Mouse (Mus musculus) limb, embryonic 12.5 days (tissue): ENCODE data around the gene Tmcc3. TPM values are rescaled to one million over a fixed set of nuclear protein-coding genes. Genes with fewer than 3 reads are reported as not detected.
"Not testable (repeated sequence)": the region's sequence is repeated elsewhere in the genome, so short reads cannot be mapped to it uniquely, and the experiment has no call there.

Experiments used
- ATAC-seq: fragments of 200-750 bp; cut with Nextera tagmentation; 2 replicates; pipeline ENCODE4 v1.8.0; 2017; ENCODE audit warnings: low read depth, moderate TSS enrichment; ENCODE audit not compliant: insufficient number of reproducible peaks, insufficient read depth, low FRiP score, low TSS enrichment
- H3K27ac ChIP-seq: fragments of 300-500 bp; sonication (generic); 2 replicates; pipeline ENCODE4 v1.5.1; 2016; ENCODE audit warnings: mild to moderate bottlenecking, moderate library complexity
- H3K27me3 ChIP-seq: fragments of 300-500 bp; sonication (generic); 2 replicates; pipeline ENCODE4 v1.6.1; 2016; ENCODE audit warnings: mild to moderate bottlenecking, moderate library complexity
- H3K36me3 ChIP-seq: fragments of 300-500 bp; sonication (generic); 2 replicates; pipeline ENCODE4 v1.6.1; 2016; ENCODE audit warnings: mild to moderate bottlenecking, moderate library complexity
- H3K4me1 ChIP-seq: fragments of 300-500 bp; sonication (generic); replicated peaks from 2 replicates; pipeline ENCODE4 v1.6.1; 2016
- H3K4me2 ChIP-seq: fragments of 300-500 bp; sonication (generic); 2 replicates; pipeline ENCODE4 v1.6.1; 2016; ENCODE audit warnings: mild to moderate bottlenecking, moderate library complexity
- H3K4me3 ChIP-seq: fragments of 300-500 bp; sonication (generic); replicated peaks from 2 replicates; pipeline ENCODE4 v1.5.1; 2016; ENCODE audit warnings: mild to moderate bottlenecking
- H3K9ac ChIP-seq: fragments of 300-500 bp; sonication (generic); replicated peaks from 2 replicates; pipeline ENCODE4 v1.6.1; 2016; ENCODE audit warnings: mild to moderate bottlenecking, moderate library complexity
- H3K9me3 ChIP-seq: fragments of 300-500 bp; sonication (generic); 2 replicates; pipeline ENCODE4 v1.6.1; 2016; ENCODE audit warnings: mild to moderate bottlenecking, moderate library complexity
- WGBS: fragments of 180-500 bp; shearing (Covaris S2); methylation state at CpG from one replicate; pipeline ENCODE4 v1.1.7; 2016; 5-methylcytosine and 5-hydroxymethylcytosine counted together
- polyA plus RNA-seq: library from polyadenylated mRNA; unstranded; fragments of >200 nt; fragmentation: Nextera tagmentation; extraction: Ambion mirVana; gene quantifications from 2 replicates; pipeline ENCODE4 v1.2.1, GENCODE M21; 2016

Tmcc3 gene
- polyA plus RNA-seq, 1 experiment from 2014 or later: 9.5 TPM

DNA sequence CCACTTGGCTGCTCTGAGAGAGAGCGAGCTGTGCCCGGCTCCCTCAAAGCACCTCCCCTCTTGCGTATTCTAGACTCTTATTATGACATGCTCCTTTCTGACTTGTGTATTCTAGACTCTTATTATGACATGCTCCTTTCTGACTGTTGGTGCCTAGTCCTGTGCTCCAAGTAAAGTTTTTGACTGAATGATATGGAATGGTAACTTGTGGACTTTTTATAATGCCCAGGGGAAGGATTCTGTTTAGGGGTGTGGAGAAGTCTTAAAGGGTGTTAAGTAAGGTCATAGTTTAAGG, 209.3 kb downstream of the Tmcc3 start:
- ATAC-seq: no peak
- Histone ChIP-seq H3K36me3 (no peaks in the 10 kb centered on the region), H3K4me2 (no peak overlapping the region), H3K9me3 (no peaks in the 10 kb centered on the region), H3K27me3 (peaks cover 22% of the 10 kb centered on the region), H3K27ac (no peak overlapping the region), H3K9ac (no peak overlapping the region), H3K4me1 (peaks cover 64% of the 10 kb centered on the region), H3K4me3 (no peak overlapping the region)
- 24% methylated on average over 3 of the region's 3 CpGs for WGBS

- Histone ChIP-seq H3K4me3 (no peak overlapping the region), H3K9ac (no peak overlapping the region), H3K27me3 (peaks cover 15% of the 10 kb centered on the region), H3K36me3 (no peaks in the 10 kb centered on the region), H3K27ac (0 out of 2 replicates have a peak overlapping the region, but pooled peaks have one; percentile 29), H3K4me2 (peak overlapping the region; percentile 23; the same call in 1 of the 2 replicates), H3K9me3 (no peaks in the 10 kb centered on the region), H3K4me1 (peaks cover 57% of the 10 kb centered on the region)
- no peak for ATAC-seq
- WGBS: 26% methylated on average over 9 of the region's 10 CpGs
Observed at GRCm38 (mm10) chr10:94521776-94522175, 210.0 kb downstream of the Tmcc3 start.

DNA sequence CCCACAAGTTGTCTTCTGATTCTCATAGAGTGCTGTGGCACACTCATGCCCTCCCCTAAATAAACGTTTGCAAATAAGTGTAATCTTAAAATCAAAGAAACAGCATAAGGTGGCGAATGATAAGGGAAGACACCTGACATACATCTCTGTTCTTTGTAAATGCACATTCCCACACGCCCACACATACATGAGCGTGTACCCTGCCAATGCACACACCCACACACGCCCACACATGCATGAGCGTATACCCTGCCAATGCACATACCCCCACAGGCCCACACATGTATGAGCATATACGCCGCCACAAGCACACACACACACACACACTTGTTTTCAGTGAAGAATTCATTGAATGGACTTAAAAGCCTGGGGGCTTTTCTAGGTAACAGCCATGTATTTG, 211.5 kb downstream of the Tmcc3 start:
- no peak for ATAC-seq
- WGBS: 77% methylated on average over 8 of the region's 8 CpGs
- no peaks in the 10 kb centered on the region for H3K36me3 ChIP-seq
- no peak overlapping the region for H3K4me3 ChIP-seq
- no peak overlapping the region for H3K9ac ChIP-seq
- peaks cover 6% of the 10 kb centered on the region for H3K27me3 ChIP-seq
- 0 out of 2 replicates have a peak overlapping the region, but pooled peaks have one; percentile 35 for H3K4me2 ChIP-seq
- H3K27ac ChIP-seq: no peak overlapping the region
- H3K9me3 ChIP-seq: no peaks in the 10 kb centered on the region
- peaks cover 49% of the 10 kb centered on the region for H3K4me1 ChIP-seq

DNA sequence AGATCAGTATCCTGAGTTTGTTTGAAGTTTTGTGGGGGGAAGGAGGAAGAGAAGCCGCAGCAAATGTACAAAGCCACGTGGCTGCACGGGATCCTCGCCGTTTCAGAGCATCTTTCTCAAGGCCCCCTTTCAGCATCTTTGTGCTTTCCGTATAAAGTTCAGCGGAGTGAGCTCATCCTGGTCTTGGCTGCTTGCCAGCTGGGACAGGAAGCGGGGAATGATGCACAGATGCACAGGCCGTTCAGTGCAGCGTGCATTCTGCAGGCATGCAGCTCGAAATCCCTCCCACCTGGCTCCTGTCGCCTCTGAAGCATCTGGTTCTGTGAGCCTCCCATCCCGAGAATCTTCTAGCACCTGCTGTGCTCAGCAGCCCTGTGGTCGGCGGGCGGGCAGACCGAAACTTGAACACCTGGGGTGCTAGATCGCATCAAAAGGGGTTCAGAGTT, 212.0 kb downstream of the Tmcc3 start:
- peak overlapping the region; percentile 35 for H3K4me2 ChIP-seq
- 11% methylated on average over 18 of the region's 18 CpGs for WGBS
- ATAC-seq: peak; percentile 65; the same call in 1 of the 2 replicates

DNA sequence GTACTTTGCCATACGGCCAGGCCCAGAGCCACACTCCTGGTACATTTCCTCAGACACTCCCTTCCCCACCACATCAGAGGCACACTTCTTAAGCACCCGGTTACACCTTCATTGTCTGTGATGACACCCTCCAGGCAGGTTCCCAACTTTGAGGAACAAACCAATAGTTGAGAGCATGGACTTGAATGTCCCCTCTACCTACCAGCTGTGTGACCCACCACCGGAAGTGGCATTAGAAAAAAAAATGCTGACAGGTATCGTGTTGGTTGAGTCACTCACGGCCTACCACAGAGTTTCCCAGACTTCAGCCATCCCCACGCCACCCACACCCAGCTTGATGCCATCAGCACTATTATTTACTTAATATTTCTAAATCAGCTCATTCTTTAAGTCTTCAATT, 213.2 kb downstream of the Tmcc3 start:
- WGBS: 58% methylated on average over 6 of the region's 6 CpGs
- no peak overlapping the region for H3K4me2 ChIP-seq
- peaks cover 45% of the 10 kb centered on the region for H3K4me1 ChIP-seq
- no peak overlapping the region for H3K9ac ChIP-seq
- no peaks in the 10 kb centered on the region for H3K9me3 ChIP-seq
- H3K27me3 ChIP-seq: 0 out of 2 replicates have a peak, but pooled peaks cover 2% of the 10 kb centered on the region
- H3K36me3 ChIP-seq: no peaks in the 10 kb centered on the region
- H3K4me3 ChIP-seq: no peak overlapping the region
- no peak for ATAC-seq
- H3K27ac ChIP-seq: no peak overlapping the region

More for the DNA sequence above, 212.0 kb downstream of the Tmcc3 start:
- peaks cover 49% of the 10 kb centered on the region for H3K4me1 ChIP-seq
- H3K27me3 ChIP-seq: 0 out of 2 replicates have a peak, but pooled peaks cover 2% of the 10 kb centered on the region
- no peak overlapping the region for H3K4me3 ChIP-seq
- no peak overlapping the region for H3K27ac ChIP-seq
- H3K9ac ChIP-seq: no peak overlapping the region
- H3K9me3 ChIP-seq: no peaks in the 10 kb centered on the region
- no peaks in the 10 kb centered on the region for H3K36me3 ChIP-seq

GRCm38 (mm10) chr10:94525784-94526183, 214.0 kb downstream of the Tmcc3 start:
- no peak overlapping the region for H3K27ac ChIP-seq
- ATAC-seq: no peak
- H3K9ac ChIP-seq: no peak overlapping the region
- H3K4me1 ChIP-seq: peaks cover 41% of the 10 kb centered on the region
- no peak overlapping the region for H3K4me2 ChIP-seq
- no peaks in the 10 kb centered on the region for H3K9me3 ChIP-seq
- H3K4me3 ChIP-seq: no peak overlapping the region
- WGBS: 88% methylated on average over 7 of the region's 7 CpGs
- H3K36me3 ChIP-seq: no peaks in the 10 kb centered on the region
- H3K27me3 ChIP-seq: no peaks in the 10 kb centered on the region

- Histone ChIP-seq H3K27ac (no peak overlapping the region), H3K9me3 (no peaks in the 10 kb centered on the region), H3K4me3 (no peak overlapping the region), H3K9ac (no peak overlapping the region), H3K4me2 (no peak overlapping the region), H3K4me1 (peaks cover 30% of the 10 kb centered on the region), H3K27me3 (no peaks in the 10 kb centered on the region), H3K36me3 (no peaks in the 10 kb centered on the region)
- WGBS: 82% methylated on average over 8 of the region's 8 CpGs
- ATAC-seq: no peak
Observed at GRCm38 (mm10) chr10:94526834-94527233, 215.1 kb downstream of the Tmcc3 start.

DNA sequence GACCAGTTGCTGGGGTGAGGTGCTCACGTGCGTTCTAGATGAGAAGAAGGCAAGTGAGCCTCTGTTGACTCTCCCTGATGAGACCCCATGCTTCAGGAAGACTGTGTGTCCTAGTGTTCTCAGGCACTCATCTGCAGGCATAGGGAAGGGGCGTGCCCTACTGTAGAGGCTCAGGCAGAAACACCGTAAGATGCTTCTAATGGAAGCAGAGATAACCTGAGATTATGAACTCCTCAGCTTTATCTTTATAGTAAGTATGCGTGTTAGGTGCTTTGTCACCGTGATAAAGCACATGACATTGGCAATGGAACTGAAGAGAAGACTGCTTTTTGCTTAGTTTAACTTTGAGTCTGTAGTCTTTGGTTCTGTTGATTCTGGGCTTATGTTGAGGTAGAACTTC, 215.5 kb downstream of the Tmcc3 start:
- Histone ChIP-seq H3K27me3 (no peaks in the 10 kb centered on the region), H3K27ac (no peak overlapping the region), H3K4me1 (peaks cover 26% of the 10 kb centered on the region), H3K4me2 (no peak overlapping the region), H3K4me3 (no peak overlapping the region), H3K9me3 (no peaks in the 10 kb centered on the region), H3K36me3 (no peaks in the 10 kb centered on the region), H3K9ac (no peak overlapping the region)
- no peak for ATAC-seq
- WGBS: 90% methylated on average over 6 of the region's 6 CpGs

- Histone ChIP-seq H3K36me3 (no peaks in the 10 kb centered on the region), H3K4me3 (no peak overlapping the region), H3K4me1 (peaks cover 4% of the 10 kb centered on the region; the same call in 1 of the 2 replicates), H3K27ac (no peak overlapping the region), H3K9ac (no peak overlapping the region), H3K4me2 (no peak overlapping the region), H3K27me3 (no peaks in the 10 kb centered on the region), H3K9me3 (no peaks in the 10 kb centered on the region)
- WGBS: 88% methylated on average over 2 of the region's 2 CpGs
- ATAC-seq: no peak
Observed at GRCm38 (mm10) chr10:94530079-94530478, 218.3 kb downstream of the Tmcc3 start.

DNA sequence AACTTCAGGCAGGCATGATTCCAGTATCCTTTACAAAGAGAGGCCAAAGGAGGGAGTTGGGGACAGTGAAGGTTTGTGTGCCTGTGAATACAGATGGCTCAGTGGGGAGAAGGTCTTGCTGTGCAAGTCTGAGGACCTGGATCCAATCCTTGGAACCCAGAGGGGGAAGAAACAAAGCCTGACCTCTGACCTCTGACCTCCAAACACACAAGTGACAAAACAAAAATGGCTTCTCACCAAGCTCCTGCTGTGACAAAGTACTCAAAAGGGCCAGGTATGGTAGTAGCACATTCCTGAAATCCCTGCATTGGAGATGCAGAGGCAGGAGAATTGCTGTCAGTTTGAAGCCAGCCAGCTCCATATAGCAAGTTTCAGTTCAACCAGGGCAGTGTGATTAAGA, 219.7 kb downstream of the Tmcc3 start:
- no peak for ATAC-seq
- no peaks in the 10 kb centered on the region for H3K36me3 ChIP-seq
- H3K4me3 ChIP-seq: no peak overlapping the region
- no peak overlapping the region for H3K27ac ChIP-seq
- 0 out of 2 replicates have a peak, but pooled peaks cover 4% of the 10 kb centered on the region for H3K4me1 ChIP-seq
- no peak overlapping the region for H3K9ac ChIP-seq
- H3K4me2 ChIP-seq: no peak overlapping the region
- H3K27me3 ChIP-seq: no peaks in the 10 kb centered on the region
- no peaks in the 10 kb centered on the region for H3K9me3 ChIP-seq

- H3K36me3 ChIP-seq: no peaks in the 10 kb centered on the region
- whole genome bisulfite sequencing: 61% methylated on average over 6 of the region's 6 CpGs
- 0 out of 2 replicates have a peak, but pooled peaks cover 8% of the 10 kb centered on the region for H3K4me1 ChIP-seq
- peaks cover 4% of the 10 kb centered on the region; the same call in 1 of the 2 replicates for H3K9me3 ChIP-seq
- H3K4me3 ChIP-seq: no peak overlapping the region
- no peak for ATAC-seq
- no peak overlapping the region for H3K4me2 ChIP-seq
- no peak overlapping the region for H3K9ac ChIP-seq
- H3K27me3 ChIP-seq: no peaks in the 10 kb centered on the region
- no peak overlapping the region for H3K27ac ChIP-seq
Observed at GRCm38 (mm10) chr10:94533081-94533724, 221.5 kb downstream of the Tmcc3 start.

- 90% methylated on average over 2 of the region's 2 CpGs for WGBS
- not testable (repeated sequence) for H3K9ac ChIP-seq, H3K27me3 ChIP-seq, H3K27ac ChIP-seq, H3K4me3 ChIP-seq, H3K4me1 ChIP-seq, H3K36me3 ChIP-seq, H3K4me2 ChIP-seq, ATAC-seq
- H3K9me3 ChIP-seq: peaks cover 10% of the 10 kb centered on the region; the same call in 1 of the 2 replicates
Observed at GRCm38 (mm10) chr10:94538623-94539022, 226.9 kb downstream of the Tmcc3 start.
